Comparison of ENCODE assay signal across 7 mouse cellular contexts in genomic region chr4:133241910-133242309, GRCm38 (mm10). TPM values are rescaled to one million over a fixed set of nuclear protein-coding genes. Genes with fewer than 3 reads are reported as not detected.
DNase-seq lines count a peak whose midpoint lies in the region; ATAC-seq and TF ChIP-seq lines count a peak whose summit lies in the region.

No protein-coding gene starts in this region.

- H3K4me3 ChIP-seq in megakaryocyte, embryonic 14.5 days (replicated peaks), result peak overlapping the region; percentile 95
- H3K4me3 ChIP-seq in forebrain, embryonic 11.5 days (ENCODE audit: low read depth, low read length), result peak overlapping the region; percentile 48; the same call in 1 of the 2 replicates
- peak overlapping the region; percentile 76 for H3K4me3 ChIP-seq in liver, embryonic 11.5 days (ENCODE audit: low read depth, low read length)
- peak overlapping the region; percentile 69; the same call in 1 of the 2 replicates for H3K4me3 ChIP-seq in stomach, postnatal 0 days (ENCODE audit: low read depth, low read length)

- no peak overlapping the region for H3K27ac ChIP-seq in forebrain, embryonic 11.5 days (ENCODE audit: low read depth, low read length)
- peak overlapping the region; percentile 53; the same call in 1 of the 2 replicates for H3K27ac ChIP-seq in liver, embryonic 11.5 days (ENCODE audit: low read depth, low read length)
- H3K27ac ChIP-seq in stomach, postnatal 0 days (replicated peaks), result 0 out of 2 replicates have a peak overlapping the region, but pooled peaks have one; percentile 45

- H3K9me3 ChIP-seq in megakaryocyte, embryonic 14.5 days, result no peaks in the 10 kb centered on the region
- no peaks in the 10 kb centered on the region for H3K9me3 ChIP-seq in forebrain, embryonic 11.5 days (ENCODE audit: control insufficient read depth, low read length)
- H3K9me3 ChIP-seq in liver, embryonic 11.5 days (ENCODE audit: control insufficient read depth, low read length), result no peaks in the 10 kb centered on the region
- H3K9me3 ChIP-seq in stomach, postnatal 0 days (ENCODE audit: control insufficient read depth, low read length), result no peaks in the 10 kb centered on the region

- TF ChIP-seq EP300 in stomach, postnatal 0 days (optimal IDR thresholded peaks at IDR 0.05), result no peak

- H3K9ac ChIP-seq in forebrain, embryonic 11.5 days (ENCODE audit: low read length), result no peak overlapping the region
- H3K9ac ChIP-seq in liver, embryonic 11.5 days (ENCODE audit: low read depth, low read length), result peak overlapping the region; percentile 71
- H3K9ac ChIP-seq in stomach, postnatal 0 days (ENCODE audit: low read length), result no peak overlapping the region

- TF ChIP-seq CTCF in stomach, postnatal 0 days (IDR thresholded peaks at IDR 0.05; ENCODE audit: low read depth), result no peak

- no peaks in the 10 kb centered on the region for H3K36me3 ChIP-seq in megakaryocyte, embryonic 14.5 days (replicated peaks; ENCODE audit: low read length)
- no peaks in the 10 kb centered on the region for H3K36me3 ChIP-seq in forebrain, embryonic 11.5 days (ENCODE audit: control insufficient read depth, insufficient read depth, low read length)
- no peaks in the 10 kb centered on the region for H3K36me3 ChIP-seq in liver, embryonic 11.5 days (ENCODE audit: control insufficient read depth, insufficient read depth, low read length)
- H3K36me3 ChIP-seq in stomach, postnatal 0 days (ENCODE audit: control insufficient read depth, insufficient read depth, low read length), result no peaks in the 10 kb centered on the region

- peaks cover 58% of the 10 kb centered on the region for H3K27me3 ChIP-seq in megakaryocyte, embryonic 14.5 days (replicated peaks)
- peaks cover 28% of the 10 kb centered on the region for H3K27me3 ChIP-seq in forebrain, embryonic 11.5 days (ENCODE audit: control insufficient read depth, insufficient read depth, low read length)
- peaks cover 7% of the 10 kb centered on the region for H3K27me3 ChIP-seq in liver, embryonic 11.5 days (replicated peaks; ENCODE audit: control insufficient read depth, insufficient read depth, low read length)
- no peaks in the 10 kb centered on the region for H3K27me3 ChIP-seq in stomach, postnatal 0 days (ENCODE audit: control insufficient read depth, insufficient read depth, low read length)

- peaks cover 83% of the 10 kb centered on the region for H3K4me1 ChIP-seq in megakaryocyte, embryonic 14.5 days
- peaks cover 6% of the 10 kb centered on the region; the same call in 1 of the 2 replicates for H3K4me1 ChIP-seq in forebrain, embryonic 11.5 days (replicated peaks; ENCODE audit: control insufficient read depth, insufficient read depth, low read length)
- peaks cover 46% of the 10 kb centered on the region for H3K4me1 ChIP-seq in liver, embryonic 11.5 days (replicated peaks; ENCODE audit: control insufficient read depth, insufficient read depth, low read length)
- H3K4me1 ChIP-seq in stomach, postnatal 0 days (replicated peaks; ENCODE audit: control insufficient read depth, insufficient read depth), result no peaks in the 10 kb centered on the region

- WGBS in forebrain, embryonic 11.5 days, result 34% methylated on average over 11 of the region's 11 CpGs
- 22% methylated on average over 11 of the region's 11 CpGs for WGBS in liver, embryonic 11.5 days
- 24% methylated on average over 11 of the region's 11 CpGs for WGBS in stomach, postnatal 0 days

- no peak for DNase-seq in forebrain, embryonic 11.5 days (ENCODE audit: low spot score)
- no peak for DNase-seq in liver, embryonic 11.5 days (ENCODE audit: low spot score)
- no peak for DNase-seq in stomach, postnatal 0 days (ENCODE audit: low spot score)
- DNase-seq in adrenal gland, postnatal 4 days (ENCODE audit: low spot score in 2 of 2), result no peak
- DNase-seq in left cerebral cortex, adult 18-20 months (ENCODE audit: low spot score in 2 of 2), result no peak

- no peak for ATAC-seq in megakaryocyte, adult 5-6 weeks (ENCODE audit: poor library complexity, severe bottlenecking)
- no peak for ATAC-seq in forebrain, embryonic 11.5 days (replicated peaks; ENCODE audit: low FRiP score)
- no peak for ATAC-seq in liver, embryonic 11.5 days (replicated peaks; ENCODE audit: low FRiP score)
- no peak for ATAC-seq in stomach, postnatal 0 days (ENCODE audit: low FRiP score, low TSS enrichment)

- peak overlapping the region; percentile 86; the same call in 1 of the 2 replicates for H3K4me2 ChIP-seq in forebrain, embryonic 11.5 days (ENCODE audit: low read depth, low read length, severe bottlenecking)
- peak overlapping the region; percentile 90 for H3K4me2 ChIP-seq in liver, embryonic 11.5 days
- peak overlapping the region; percentile 97 for H3K4me2 ChIP-seq in stomach, postnatal 0 days (replicated peaks; ENCODE audit: low read depth)

RNA-seq across cellular contexts. Expression of gene Map3k6, which starts 1.3 kb away (rescaled TPM):
- polyA plus RNA-seq in megakaryocyte, embryonic 14.5 days (2012; ENCODE audit: insufficient read depth, low replicate concordance), result 4.1 and 11.6 TPM in 2 replicates
- 10.2 and 11.7 TPM in 2 replicates for total RNA-seq in megakaryocyte, adult 5-6 weeks (2015)
- total RNA-seq in megakaryocyte, adult 5-6 weeks (2017), result 9.1 and 13.4 TPM in 2 replicates
- 1.2 and 3.0 TPM in 2 replicates for polyA plus RNA-seq in forebrain, embryonic 11.5 days (2014; fragmentation: Nextera tagmentation; extraction: Ambion mirVana)
- 2.2 and 3.5 TPM in 2 replicates for polyA plus RNA-seq in liver, embryonic 11.5 days (2014; fragmentation: Nextera tagmentation; extraction: Ambion mirVana)
- 17.6 and 21.5 TPM in 2 replicates for polyA plus RNA-seq in stomach, postnatal 0 days (2015; fragmentation: Nextera tagmentation; extraction: Ambion mirVana)
- total RNA-seq in adrenal gland, postnatal 4 days (2021), result 10 to 100 TPM; 24.8 to 25.2 TPM
- total RNA-seq in left cerebral cortex, adult 18-20 months (2021), result 1 to 10 TPM; 5.8 to 7.4 TPM

RNA-seq across cellular contexts. Expression of gene Sytl1, which starts 21.0 kb away (rescaled TPM):
- polyA plus RNA-seq in megakaryocyte, embryonic 14.5 days (2012; ENCODE audit: insufficient read depth, low replicate concordance), result 6.0 TPM in 1 of 2 replicates, not detected in the other
- total RNA-seq in megakaryocyte, adult 5-6 weeks (2015), result 1.9 and 2.5 TPM in 2 replicates
- 2.1 and 3.7 TPM in 2 replicates for total RNA-seq in megakaryocyte, adult 5-6 weeks (2017)
- 1.5 and 2.8 TPM in 2 replicates for polyA plus RNA-seq in forebrain, embryonic 11.5 days (2014; fragmentation: Nextera tagmentation; extraction: Ambion mirVana)
- 0.39 and 0.52 TPM in 2 replicates for polyA plus RNA-seq in liver, embryonic 11.5 days (2014; fragmentation: Nextera tagmentation; extraction: Ambion mirVana)
- polyA plus RNA-seq in stomach, postnatal 0 days (2015; fragmentation: Nextera tagmentation; extraction: Ambion mirVana), result 93.5 and 109 TPM in 2 replicates
- total RNA-seq in adrenal gland, postnatal 4 days (2021), result 1 to 10 TPM; 1.5 to 2.4 TPM
- total RNA-seq in left cerebral cortex, adult 18-20 months (2021), result 1 to 10 TPM; 6.7 to 7.3 TPM

RNA-seq across cellular contexts. Expression of gene Gpr3, which starts 29.6 kb away (rescaled TPM):
- polyA plus RNA-seq in megakaryocyte, embryonic 14.5 days (2012; ENCODE audit: insufficient read depth, low replicate concordance), result not detected in 2 replicates
- 0.21 TPM in 1 of 2 replicates, not detected in the other for total RNA-seq in megakaryocyte, adult 5-6 weeks (2015)
- total RNA-seq in megakaryocyte, adult 5-6 weeks (2017), result not detected in 2 replicates
- polyA plus RNA-seq in forebrain, embryonic 11.5 days (2014; fragmentation: Nextera tagmentation; extraction: Ambion mirVana), result 0.37 TPM in 1 of 2 replicates, not detected in the other
- polyA plus RNA-seq in liver, embryonic 11.5 days (2014; fragmentation: Nextera tagmentation; extraction: Ambion mirVana), result 0.17 TPM in 1 of 2 replicates, not detected in the other
- polyA plus RNA-seq in stomach, postnatal 0 days (2015; fragmentation: Nextera tagmentation; extraction: Ambion mirVana), result 0.11 and 0.19 TPM in 2 replicates
- total RNA-seq in adrenal gland, postnatal 4 days (2021), result under 1 TPM in 1 of 2 experiments, not detected in 1; 0.31 TPM
- total RNA-seq in left cerebral cortex, adult 18-20 months (2021), result 10 to 100 TPM; 14.8 to 16.7 TPM

RNA-seq across cellular contexts. Expression of gene Cd164l2, which starts 30.0 kb away (rescaled TPM):
- 1.7 and 2.5 TPM in 2 replicates for polyA plus RNA-seq in megakaryocyte, embryonic 14.5 days (2012; ENCODE audit: insufficient read depth, low replicate concordance)
- not detected in 2 replicates for total RNA-seq in megakaryocyte, adult 5-6 weeks (2015)
- not detected in 2 replicates for total RNA-seq in megakaryocyte, adult 5-6 weeks (2017)
- not detected in 2 replicates for polyA plus RNA-seq in forebrain, embryonic 11.5 days (2014; fragmentation: Nextera tagmentation; extraction: Ambion mirVana)
- 0.70 and 0.77 TPM in 2 replicates for polyA plus RNA-seq in liver, embryonic 11.5 days (2014; fragmentation: Nextera tagmentation; extraction: Ambion mirVana)
- polyA plus RNA-seq in stomach, postnatal 0 days (2015; fragmentation: Nextera tagmentation; extraction: Ambion mirVana), result 5.3 and 6.5 TPM in 2 replicates
- 1 to 10 TPM; 2.3 to 5.2 TPM for total RNA-seq in adrenal gland, postnatal 4 days (2021)
- total RNA-seq in left cerebral cortex, adult 18-20 months (2021), result 1 to 10 TPM; 4.6 to 5.1 TPM

RNA-seq across cellular contexts. Expression of gene Tmem222, which starts 35.7 kb away (rescaled TPM):
- 5.8 and 12.2 TPM in 2 replicates for polyA plus RNA-seq in megakaryocyte, embryonic 14.5 days (2012; ENCODE audit: insufficient read depth, low replicate concordance)
- 34.2 and 38.5 TPM in 2 replicates for total RNA-seq in megakaryocyte, adult 5-6 weeks (2015)
- total RNA-seq in megakaryocyte, adult 5-6 weeks (2017), result 13.3 and 15.0 TPM in 2 replicates
- polyA plus RNA-seq in forebrain, embryonic 11.5 days (2014; fragmentation: Nextera tagmentation; extraction: Ambion mirVana), result 80.6 and 90.9 TPM in 2 replicates
- polyA plus RNA-seq in liver, embryonic 11.5 days (2014; fragmentation: Nextera tagmentation; extraction: Ambion mirVana), result 73.5 and 74.2 TPM in 2 replicates
- polyA plus RNA-seq in stomach, postnatal 0 days (2015; fragmentation: Nextera tagmentation; extraction: Ambion mirVana), result 51.4 and 53.9 TPM in 2 replicates
- total RNA-seq in adrenal gland, postnatal 4 days (2021), result 10 to 100 TPM; 65.5 to 78.0 TPM
- 10 to 100 TPM; 88.3 to 97.2 TPM for total RNA-seq in left cerebral cortex, adult 18-20 months (2021)

Comparison
In these comparisons a context has a peak if more than half of its experiments do, and no peak if none do; other contexts are left out.
1. RNA of gene Sytl1, which starts 21.0 kb away (polyA plus RNA-seq): 93.5 to 109 TPM in stomach, postnatal 0 days; 6.0 TPM in megakaryocyte, embryonic 14.5 days, 1.5 to 2.8 TPM in forebrain, embryonic 11.5 days and 0.39 to 0.52 TPM in liver, embryonic 11.5 days; every median in the first group is over 10 times any median in the second.
2. Peak in every context shown above with its lines, with median percentiles within 50 percentile points of each other: H3K4me3 ChIP-seq and H3K4me2 ChIP-seq.